Mouse (Mus musculus): ENCODE results near the gene Cep112. TPM values are rescaled to one million over a fixed set of nuclear protein-coding genes. Genes with fewer than 3 reads are reported as not detected.

Gene Cep112
- total and polyA plus RNA-seq, 3 experiments = 0.48 to 12.0 (median 9.0) TPM

DNA sequence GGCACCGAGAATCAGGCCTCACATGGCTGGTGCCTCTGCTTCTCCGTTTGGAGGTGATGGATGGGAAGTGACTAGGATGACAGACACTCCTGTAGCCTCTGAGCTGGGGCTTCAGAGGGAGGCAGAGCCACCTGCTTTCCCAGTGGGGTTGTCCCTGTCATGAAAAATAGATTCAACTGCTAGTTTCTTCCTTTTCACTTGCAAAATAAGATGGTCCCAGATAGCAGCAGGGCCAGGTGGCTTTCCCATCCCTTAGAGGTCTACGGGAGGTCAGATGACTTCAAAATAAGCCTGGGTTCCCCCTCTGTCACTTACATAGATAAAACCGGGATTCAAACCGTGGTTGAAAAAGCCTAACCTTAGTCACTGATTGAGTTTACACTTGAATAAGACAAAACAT, 452.5 kb downstream of the Cep112 start:
- DNase-seq = no peak

- no peak for DNase-seq
These were observed 455.6 kb downstream of the Cep112 start for GRCm38 (mm10) chr11:108880546-108880945.

DNA sequence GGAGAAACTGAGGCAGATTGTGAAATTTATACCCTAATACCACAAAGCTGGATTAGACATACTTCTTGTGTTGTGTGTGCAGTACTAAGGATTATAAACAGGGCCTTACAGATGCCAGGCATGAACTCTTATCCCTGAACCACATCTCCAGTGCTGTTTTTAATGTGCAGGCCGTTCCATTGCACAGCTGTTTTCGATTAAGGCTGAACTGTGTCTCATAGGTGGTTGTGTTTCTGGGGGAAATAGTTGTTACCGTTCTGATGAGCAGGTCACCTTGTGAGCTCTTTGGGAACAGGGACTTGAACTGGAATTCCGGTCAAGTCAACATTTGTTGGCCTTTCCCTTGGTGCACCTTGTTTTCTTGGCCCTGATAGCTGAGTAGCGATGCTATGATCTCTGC, 456.7 kb downstream of the Cep112 start:
- no peak for DNase-seq

DNA sequence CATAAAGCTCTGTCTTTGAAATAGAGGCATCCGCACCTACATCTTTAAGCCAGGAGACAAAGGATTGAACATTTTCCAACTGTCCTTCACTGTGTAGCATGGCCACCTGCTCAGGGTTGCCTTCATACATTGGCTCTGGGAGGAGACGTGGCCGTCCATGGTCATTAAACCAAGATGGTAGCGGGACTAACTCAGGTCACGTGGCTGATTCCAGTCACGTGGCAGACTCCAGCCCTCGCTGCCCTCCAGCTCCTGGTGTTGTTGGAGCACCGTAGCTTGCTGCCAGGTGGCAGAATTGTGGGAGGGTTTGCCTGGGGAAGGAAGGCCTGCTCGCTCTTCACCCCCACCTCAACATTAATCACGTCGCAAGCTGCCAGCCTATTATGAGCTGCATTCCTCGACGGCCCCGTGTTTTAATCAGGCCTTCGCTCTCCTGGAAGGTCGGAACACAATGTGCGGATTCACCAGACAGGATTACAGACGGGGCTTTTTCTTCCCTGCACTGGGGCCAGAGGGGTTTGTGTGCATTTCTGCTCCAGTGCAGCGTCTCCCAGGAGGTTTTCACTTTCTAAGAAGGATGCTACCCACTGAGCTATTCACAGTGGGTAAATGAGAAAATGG, 460.4 kb downstream of the Cep112 start:
- DNase-seq = no peak

DNA sequence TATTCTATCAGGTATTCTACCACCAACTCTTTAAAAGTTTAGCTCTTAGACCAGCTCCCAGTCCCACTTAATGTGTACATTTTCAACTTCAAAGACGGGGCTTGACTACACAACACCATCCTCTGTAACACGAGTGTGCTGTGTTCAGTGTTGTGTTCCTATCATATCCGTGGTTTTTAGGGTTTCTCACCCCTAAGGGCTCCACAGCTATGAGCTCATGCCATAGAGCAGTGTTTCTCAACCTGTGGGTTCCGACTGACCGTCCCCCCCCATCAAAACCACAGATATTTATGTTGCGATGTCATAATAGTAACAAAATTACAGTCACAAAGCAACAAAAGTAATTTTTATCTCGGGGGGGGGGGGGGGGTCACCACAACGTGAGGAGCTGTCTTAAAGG, 461.1 kb downstream of the Cep112 start:
- DNase-seq = no peak

DNA sequence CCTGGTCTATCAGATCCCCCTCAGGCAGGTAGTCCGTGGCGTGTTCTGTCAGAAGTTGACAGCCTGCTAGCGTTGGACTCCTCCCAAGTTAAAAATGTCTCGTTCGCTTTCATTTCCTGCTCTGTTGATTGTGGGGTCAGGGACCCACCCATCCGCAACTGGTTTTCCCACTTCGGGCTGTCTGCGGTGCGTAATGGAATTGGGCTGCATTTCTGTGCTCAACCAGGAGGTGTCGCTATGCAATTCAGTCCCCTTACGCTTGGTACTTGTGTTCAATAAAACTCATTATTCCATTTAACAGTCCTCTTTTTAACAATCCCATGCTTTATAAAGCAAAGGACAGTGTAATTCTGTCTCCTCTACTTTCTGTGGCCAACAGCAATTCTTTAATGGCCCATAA, 464.1 kb downstream of the Cep112 start:
- no peak for DNase-seq

DNA sequence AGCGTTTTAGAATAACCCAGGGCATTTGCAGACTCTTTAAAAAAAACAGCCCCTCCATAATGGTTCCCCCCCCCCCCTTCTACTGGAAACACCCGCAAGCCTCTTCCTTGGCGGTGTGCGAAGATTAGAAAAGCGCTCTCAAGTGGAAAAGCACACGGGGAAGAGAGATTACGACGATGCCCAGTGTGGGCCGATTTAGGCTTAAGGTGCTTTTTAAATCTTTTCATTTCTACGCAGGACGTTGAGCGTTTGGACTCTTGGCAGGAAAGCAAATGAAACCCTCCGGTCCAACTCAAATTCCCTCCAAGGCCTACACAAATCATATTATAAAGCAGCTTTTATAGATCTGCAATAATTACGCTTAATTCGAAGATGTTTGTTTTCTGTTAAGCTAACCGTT, 465.6 kb downstream of the Cep112 start:
- no peak for DNase-seq

DNA sequence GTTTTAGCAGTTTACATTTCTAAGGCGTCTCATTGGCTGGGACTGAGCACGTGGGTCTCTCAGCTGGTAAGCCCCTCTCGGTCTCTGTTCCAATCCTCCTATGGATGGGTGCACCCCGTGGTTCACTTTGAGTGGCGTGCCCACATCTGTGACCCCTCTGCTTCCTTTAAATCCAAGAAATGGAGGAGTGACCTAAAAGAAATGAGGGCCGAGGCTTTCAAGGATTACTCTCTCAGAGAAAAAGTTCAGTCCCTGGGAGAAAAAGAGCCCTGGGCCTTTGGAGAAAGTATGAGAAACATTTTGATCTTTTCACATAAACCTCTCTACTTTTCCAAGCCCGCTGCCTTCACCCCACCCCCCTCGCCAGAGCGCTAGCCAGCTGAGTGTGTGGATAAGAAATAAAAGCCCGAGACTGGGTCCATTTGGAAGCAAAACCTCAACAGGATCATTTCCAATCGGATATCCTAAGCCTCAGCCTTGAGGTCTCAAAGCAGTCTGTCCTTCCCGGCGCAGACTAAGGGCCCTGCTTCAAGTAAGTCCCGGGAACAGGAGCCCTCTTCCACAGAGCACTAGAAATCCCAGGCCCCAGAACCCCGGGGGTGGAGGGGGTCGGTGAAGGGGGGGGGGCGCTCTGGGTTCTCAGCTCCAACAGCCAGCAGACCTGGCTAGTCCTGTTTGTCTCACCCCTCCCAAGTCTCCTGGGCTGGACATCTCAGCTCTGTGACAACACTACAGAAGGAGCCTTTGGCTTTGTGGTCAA, 466.3 kb downstream of the Cep112 start:
- peak; percentile 60 for DNase-seq

- peak; percentile 31 for DNase-seq
These were observed 466.9 kb downstream of the Cep112 start for GRCm38 (mm10) chr11:108891871-108892380.

DNA sequence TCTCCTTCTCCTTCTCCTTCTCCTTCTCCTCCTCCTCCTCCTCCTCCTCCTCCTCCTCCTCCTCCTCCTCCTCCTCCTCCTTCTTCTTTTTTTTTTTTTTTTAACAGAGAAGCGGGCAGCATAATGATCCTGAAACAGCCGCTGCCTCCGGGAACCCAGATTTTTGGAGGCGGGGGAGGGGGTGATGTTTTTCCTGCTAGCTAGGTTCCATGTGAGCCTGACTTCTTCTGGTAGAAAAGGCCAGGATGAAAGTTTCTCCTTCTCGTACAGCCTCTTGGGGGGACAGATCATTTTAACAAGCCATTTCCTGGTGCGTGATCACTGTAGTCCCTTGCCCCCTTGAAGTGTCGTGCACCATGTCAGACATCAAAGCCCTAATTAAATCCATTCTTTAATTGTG, 467.4 kb downstream of the Cep112 start:
- DNase-seq = no peak

GRCm38 (mm10) chr11:108893232-108893790, 468.3 kb downstream of the Cep112 start:
- no peak for DNase-seq

- no peak for DNase-seq
These were observed 469.0 kb downstream of the Cep112 start for GRCm38 (mm10) chr11:108893855-108894510.

DNA sequence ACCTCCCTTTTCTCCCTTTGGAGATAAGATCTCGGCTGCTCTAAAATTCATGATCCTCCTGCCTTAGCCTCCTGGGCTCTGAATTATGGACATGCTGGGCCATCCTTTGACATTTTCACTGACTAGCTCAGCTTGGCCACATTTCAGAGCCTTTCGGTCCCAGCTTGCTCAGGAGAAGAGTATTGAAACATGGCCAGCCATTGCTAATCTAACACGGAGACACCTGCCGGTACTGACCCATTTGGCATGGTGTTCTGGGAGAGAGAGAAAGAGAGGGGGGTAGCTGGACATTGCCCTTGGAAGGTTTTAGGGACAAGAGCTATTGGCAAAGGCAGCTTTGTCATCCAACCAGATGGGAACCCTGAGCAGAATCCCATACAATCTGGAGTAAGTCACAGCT, 472.0 kb downstream of the Cep112 start:
- DNase-seq = no peak

DNA sequence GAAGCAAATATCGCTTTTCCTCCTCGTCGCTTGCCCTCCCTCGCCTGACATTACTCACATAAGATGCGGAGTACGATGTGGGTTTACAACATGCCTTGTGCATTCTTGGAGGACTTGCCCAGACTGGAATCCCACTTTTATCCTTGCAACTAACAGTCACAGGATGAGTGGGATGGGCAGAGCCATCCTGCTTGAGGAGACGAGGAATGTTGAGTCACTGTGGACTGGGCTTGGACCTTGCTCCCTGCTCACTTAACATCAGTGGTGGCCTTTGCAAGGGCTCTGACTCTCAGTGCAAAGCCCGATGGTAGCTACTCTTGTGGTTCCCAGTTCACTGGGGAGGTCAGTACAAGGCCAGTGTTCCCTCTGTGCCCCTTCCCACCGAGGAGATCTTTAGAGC, 473.1 kb downstream of the Cep112 start:
- peak; percentile 38 for DNase-seq

DNA sequence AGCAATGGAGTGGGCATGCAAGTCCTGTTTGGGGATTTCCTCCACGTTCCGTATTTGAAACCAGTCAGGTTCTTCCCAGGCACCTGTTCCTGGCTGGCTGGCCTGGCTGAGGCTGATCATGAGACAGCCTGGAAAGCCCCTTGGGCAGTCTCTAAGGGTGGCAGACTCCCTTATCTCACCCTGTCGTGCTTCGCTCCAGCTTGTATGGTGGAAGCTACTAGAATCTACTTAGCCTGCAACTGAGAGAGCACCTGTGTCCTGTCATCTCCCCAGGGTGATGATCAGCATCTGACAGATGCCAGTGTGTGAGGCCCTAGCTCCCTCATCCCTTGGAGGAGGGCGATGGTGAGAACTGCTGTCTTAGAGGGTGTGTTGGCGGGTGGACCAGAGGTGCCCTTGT, 473.5 kb downstream of the Cep112 start:
- DNase-seq = no peak

DNA sequence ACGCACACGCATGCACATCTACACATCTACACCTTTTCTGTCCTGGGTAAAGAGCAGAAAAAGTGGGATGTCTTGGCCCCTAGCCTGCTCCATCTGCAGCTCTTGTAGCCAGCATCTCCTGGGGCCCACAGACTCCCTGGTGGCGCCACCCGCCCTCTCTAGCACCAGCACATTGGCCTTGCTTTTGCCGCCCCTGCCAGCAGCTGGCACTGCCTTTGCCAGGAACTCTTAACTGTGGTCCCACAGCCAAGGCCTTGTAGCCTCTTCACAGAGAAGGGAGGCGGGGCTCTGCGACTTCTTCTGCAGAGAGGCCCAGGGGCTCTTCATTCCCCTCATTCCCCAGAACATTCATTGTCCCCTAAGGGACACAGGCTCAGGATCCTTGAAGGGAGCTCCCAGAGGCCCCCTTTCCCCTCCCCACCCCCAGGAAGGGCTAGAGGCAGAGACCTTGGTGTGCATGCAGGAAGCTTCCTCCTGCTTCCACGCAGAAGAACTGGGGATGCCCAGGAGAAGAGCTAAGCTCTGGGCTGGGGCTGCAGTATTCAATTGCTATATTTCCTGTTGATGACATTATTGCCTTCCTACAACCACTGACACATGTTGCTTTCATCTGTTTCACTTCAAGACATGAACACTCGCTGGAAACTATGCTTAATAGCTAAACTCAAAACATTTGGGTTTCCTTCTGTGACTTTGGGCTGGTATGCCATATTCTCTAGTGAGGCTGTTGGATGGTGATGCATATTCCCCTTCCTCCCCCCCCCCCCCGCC, 475.9 kb downstream of the Cep112 start:
- DNase-seq = peak; percentile 83

DNA sequence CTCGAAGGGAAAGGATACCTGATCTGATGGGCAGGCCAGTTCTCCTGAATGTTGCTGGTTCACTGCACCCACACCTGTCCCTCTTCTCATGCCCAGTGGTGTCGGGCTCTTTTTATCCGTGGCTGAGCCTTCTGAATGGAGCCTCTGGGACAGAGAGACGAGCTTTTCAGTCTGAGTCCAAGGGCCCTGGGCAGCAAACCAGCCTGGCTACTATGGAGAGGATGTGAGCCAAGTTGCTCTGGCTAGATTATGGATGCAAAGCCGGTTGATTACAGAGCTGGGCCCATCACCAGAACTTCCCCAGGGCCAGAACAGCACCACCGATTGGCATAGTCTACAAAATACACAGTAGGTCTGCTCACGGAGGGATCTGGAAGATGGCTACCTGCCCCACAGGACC, 476.7 kb downstream of the Cep112 start:
- DNase-seq = peak; percentile 3

- DNase-seq = no peak
These were observed 477.3 kb downstream of the Cep112 start for GRCm38 (mm10) chr11:108902303-108902702.

- DNase-seq = no peak
These were observed 481.7 kb downstream of the Cep112 start for GRCm38 (mm10) chr11:108906590-108907254.

- peak; percentile 12 for DNase-seq
These were observed 484.6 kb downstream of the Cep112 start for GRCm38 (mm10) chr11:108909396-108910195.

Data from adrenal gland, adult 2 months (tissue).